Mouse (Mus musculus): ENCODE measurements around the gene Vav1. TPM values are rescaled to one million over a fixed set of nuclear protein-coding genes. Genes with fewer than 3 reads are reported as not detected.

Gene Vav1
- polyA plus RNA-seq, 1 experiment from 2014 or later: 2.0 TPM

DNA sequence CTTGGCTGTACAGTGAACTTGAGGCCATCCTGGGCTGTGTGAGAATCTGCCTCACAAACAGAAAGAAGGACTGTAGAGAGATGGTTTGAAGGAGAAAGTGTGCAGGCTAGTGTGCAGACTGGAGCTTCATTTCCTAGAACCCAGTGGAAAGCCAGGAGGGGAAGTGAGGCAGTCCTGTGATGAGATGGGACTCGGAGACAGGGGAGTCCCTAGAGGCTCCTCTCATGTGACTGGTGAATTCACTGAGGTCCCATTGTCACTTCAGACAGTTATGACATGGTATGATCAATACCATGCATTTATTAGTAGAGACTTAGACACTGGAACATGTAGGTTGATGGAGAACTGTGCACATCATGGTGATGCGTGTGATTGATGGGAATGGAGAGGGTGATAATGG, 13.4 kb downstream of the Vav1 start:
- no peak overlapping the region for H3K9ac ChIP-seq
- no peak overlapping the region for H3K4me2 ChIP-seq (replicated peaks)
- H3K27me3 ChIP-seq: no peaks in the 10 kb centered on the region
- WGBS: 84% methylated on average over 2 of the region's 2 CpGs
- no peaks in the 10 kb centered on the region for H3K9me3 ChIP-seq (replicated peaks)
- H3K27ac ChIP-seq: no peak overlapping the region
- no peaks in the 10 kb centered on the region for H3K36me3 ChIP-seq
- H3K4me3 ChIP-seq: no peak overlapping the region
- no peak for ATAC-seq (ENCODE audit: low FRiP score)
- no peaks in the 10 kb centered on the region for H3K4me1 ChIP-seq

DNA sequence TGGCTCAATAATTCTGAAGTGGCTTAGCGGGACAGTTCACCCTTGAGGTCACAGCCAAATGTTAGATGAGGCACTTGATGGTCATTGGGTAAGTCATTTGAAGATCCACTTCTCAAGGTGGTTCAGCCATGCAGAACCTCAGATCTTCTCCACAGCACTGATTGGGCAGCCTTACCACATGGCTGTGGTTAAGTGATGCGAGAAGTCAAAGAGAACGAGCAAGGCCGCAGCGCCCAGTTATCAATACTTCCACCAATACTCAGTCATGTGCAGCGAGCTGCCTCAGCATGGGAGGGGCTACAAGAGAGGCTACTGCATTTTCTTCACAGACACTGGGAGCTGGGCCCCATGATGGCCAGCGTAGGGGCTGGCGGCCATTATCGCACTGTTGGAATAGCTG, 14.1 kb downstream of the Vav1 start:
- Histone ChIP-seq H3K4me2 (replicated peaks) (no peak overlapping the region), H3K27ac (no peak overlapping the region)
- no peak for ATAC-seq (ENCODE audit: low FRiP score)

DNA sequence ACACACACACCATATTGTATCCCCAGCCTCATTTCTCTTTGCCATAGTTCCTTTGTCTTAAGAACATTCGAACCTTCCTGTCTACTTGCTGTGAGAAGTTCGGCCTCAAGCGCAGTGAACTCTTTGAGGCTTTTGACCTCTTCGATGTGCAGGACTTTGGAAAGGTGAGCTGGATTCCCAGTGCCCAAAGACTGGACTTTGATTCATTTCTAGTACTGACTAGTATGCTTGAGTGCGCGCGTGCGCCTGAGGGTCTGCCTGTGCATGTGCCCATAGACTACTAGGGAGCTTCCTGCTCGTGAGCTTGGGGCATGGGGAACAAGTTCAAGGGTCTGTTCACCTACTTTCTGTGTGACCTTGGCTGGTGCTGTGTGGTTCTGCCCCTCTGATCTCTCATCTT, 17.0 kb downstream of the Vav1 start:
- H3K27ac ChIP-seq: no peak overlapping the region
- H3K36me3 ChIP-seq: no peaks in the 10 kb centered on the region
- H3K4me3 ChIP-seq: no peak overlapping the region
- H3K9ac ChIP-seq: no peak overlapping the region
- H3K4me1 ChIP-seq: no peaks in the 10 kb centered on the region
- no peaks in the 10 kb centered on the region for H3K27me3 ChIP-seq
- no peak overlapping the region for H3K4me2 ChIP-seq (replicated peaks)
- WGBS: 91% methylated on average over 9 of the region's 9 CpGs
- H3K9me3 ChIP-seq (replicated peaks): no peaks in the 10 kb centered on the region
- no peak for ATAC-seq (ENCODE audit: low FRiP score)

More for the DNA sequence above, 14.1 kb downstream of the Vav1 start:
- Histone ChIP-seq H3K9ac (no peak overlapping the region), H3K4me3 (no peak overlapping the region), H3K36me3 (no peaks in the 10 kb centered on the region), H3K27me3 (no peaks in the 10 kb centered on the region), H3K9me3 (replicated peaks) (no peaks in the 10 kb centered on the region), H3K4me1 (no peaks in the 10 kb centered on the region)
- 86% methylated on average over 9 of the region's 9 CpGs for WGBS

DNA sequence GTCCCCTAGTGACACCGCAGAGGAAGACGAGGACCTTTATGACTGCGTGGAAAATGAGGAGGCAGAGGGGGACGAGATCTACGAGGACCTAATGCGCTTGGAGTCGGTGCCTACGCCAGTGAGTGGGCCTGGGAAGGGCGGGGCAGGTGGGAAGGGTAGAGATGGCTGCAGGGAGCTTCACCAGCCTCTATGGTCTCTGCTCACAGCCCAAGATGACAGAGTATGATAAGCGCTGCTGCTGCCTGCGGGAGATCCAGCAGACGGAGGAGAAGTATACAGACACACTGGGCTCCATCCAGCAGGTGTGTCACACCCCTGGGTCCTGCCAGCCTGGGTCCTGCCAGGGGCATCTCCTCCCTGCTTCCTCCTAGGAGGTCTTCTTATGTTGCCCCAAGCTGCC, 18.1 kb downstream of the Vav1 start:
- no peaks in the 10 kb centered on the region for H3K9me3 ChIP-seq (replicated peaks)
- H3K27ac ChIP-seq: no peak overlapping the region
- H3K27me3 ChIP-seq: no peaks in the 10 kb centered on the region
- no peaks in the 10 kb centered on the region for H3K4me1 ChIP-seq
- ATAC-seq (ENCODE audit: low FRiP score): no peak
- no peak overlapping the region for H3K4me3 ChIP-seq
- WGBS: 89% methylated on average over 12 of the region's 12 CpGs
- H3K36me3 ChIP-seq: no peaks in the 10 kb centered on the region
- no peak overlapping the region for H3K9ac ChIP-seq
- H3K4me2 ChIP-seq (replicated peaks): no peak overlapping the region

DNA sequence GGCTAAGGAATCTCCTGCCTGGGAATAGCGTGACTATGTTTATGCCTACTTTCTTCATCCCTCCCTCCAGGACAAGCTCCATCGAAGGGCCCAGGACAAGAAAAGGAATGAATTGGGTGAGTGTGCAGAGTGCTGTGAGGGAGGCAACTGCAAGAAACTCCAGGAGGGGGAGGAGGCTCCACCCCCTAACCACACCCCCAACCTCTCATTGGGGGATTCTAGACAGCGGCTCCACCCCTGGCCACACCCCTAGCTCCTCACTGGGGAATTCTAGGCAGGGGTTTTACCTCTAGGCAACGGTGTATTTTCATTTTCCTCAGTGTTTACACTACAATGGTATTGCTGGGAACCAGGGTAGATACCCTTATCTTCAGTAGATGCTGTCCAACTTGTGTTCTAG, 26.7 kb downstream of the Vav1 start:
- Histone ChIP-seq H3K4me1 (no peaks in the 10 kb centered on the region), H3K27me3 (no peaks in the 10 kb centered on the region), H3K4me3 (no peak overlapping the region), H3K27ac (no peak overlapping the region), H3K9me3 (replicated peaks) (no peaks in the 10 kb centered on the region), H3K36me3 (no peaks in the 10 kb centered on the region), H3K9ac (no peak overlapping the region), H3K4me2 (replicated peaks) (no peak overlapping the region)
- WGBS: 63% methylated on average over 4 of the region's 4 CpGs
- no peak for ATAC-seq (ENCODE audit: low FRiP score)

DNA sequence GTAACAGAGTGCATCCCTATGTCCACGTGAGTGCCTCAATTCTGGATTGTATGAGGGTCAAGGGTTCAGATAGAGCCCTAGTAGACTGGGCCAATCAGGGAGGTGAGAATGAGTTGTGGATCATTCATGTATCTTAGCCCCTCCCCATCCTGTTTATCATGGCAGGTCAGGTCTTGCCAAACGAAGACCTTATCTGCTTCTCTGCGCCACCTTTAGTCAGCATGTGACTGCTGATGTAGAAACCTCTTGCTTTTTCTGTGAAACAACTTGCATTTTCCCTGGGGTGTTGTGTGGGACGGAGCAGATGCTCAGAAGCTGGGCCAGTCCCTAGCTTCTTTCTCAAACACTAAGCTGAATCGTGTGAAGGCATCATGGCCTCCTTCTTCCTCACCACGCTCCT, 28.2 kb downstream of the Vav1 start:
- H3K4me3 ChIP-seq: no peak overlapping the region
- H3K27me3 ChIP-seq: no peaks in the 10 kb centered on the region
- no peak overlapping the region for H3K27ac ChIP-seq
- no peak overlapping the region for H3K9ac ChIP-seq
- no peaks in the 10 kb centered on the region for H3K4me1 ChIP-seq
- no peaks in the 10 kb centered on the region for H3K36me3 ChIP-seq
- 89% methylated on average over 6 of the region's 6 CpGs for WGBS
- no peaks in the 10 kb centered on the region for H3K9me3 ChIP-seq (replicated peaks)
- ATAC-seq (ENCODE audit: low FRiP score): no peak
- no peak overlapping the region for H3K4me2 ChIP-seq (replicated peaks)

DNA sequence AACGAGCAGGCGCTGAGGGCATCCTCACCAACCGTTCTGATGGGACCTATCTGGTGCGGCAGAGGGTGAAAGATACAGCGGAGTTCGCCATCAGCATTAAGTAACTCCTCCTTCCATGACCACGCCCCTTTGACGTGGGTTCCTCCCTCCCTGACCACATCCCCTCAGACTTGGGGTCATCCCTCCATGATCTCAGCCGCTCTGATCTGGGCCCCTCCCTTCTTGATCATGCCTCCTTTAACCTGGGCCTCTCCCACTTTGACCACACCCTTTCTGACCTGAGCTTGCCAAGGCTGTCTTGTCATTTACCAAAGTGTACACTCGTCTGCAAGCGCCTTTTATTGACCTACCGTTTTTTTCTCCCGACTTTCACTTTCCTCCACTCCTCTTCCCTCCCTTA, 32.9 kb downstream of the Vav1 start:
- H3K4me2 ChIP-seq (replicated peaks): no peak overlapping the region
- no peak overlapping the region for H3K4me3 ChIP-seq
- no peak overlapping the region for H3K9ac ChIP-seq
- WGBS: 36% methylated on average over 13 of the region's 13 CpGs
- no peaks in the 10 kb centered on the region for H3K36me3 ChIP-seq
- no peak overlapping the region for H3K27ac ChIP-seq
- ATAC-seq (ENCODE audit: low FRiP score): no peak
- no peaks in the 10 kb centered on the region for H3K9me3 ChIP-seq (replicated peaks)
- no peaks in the 10 kb centered on the region for H3K27me3 ChIP-seq
- H3K4me1 ChIP-seq: no peaks in the 10 kb centered on the region

DNA sequence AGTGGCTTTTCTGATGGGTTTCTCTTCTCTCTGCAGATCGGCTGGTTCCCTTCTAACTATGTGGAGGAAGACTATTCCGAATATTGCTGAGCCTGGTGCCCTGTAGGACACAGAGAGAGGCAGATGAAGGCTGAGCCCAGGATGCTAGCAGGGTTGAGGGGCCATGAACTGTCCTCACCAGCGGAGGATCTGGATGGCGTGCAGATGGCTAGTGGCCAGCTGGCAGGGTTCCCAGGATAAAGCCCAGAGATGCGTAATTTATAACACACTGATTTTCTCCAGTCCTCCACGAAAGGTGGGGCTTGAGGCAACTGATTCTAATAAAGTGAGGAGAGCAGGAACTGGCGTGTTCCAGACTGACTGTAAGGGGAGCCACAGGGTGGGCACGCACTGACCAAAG, 48.7 kb downstream of the Vav1 start:
- Histone ChIP-seq H3K4me3 (no peak overlapping the region), H3K9ac (no peak overlapping the region), H3K9me3 (replicated peaks) (no peaks in the 10 kb centered on the region), H3K36me3 (no peaks in the 10 kb centered on the region), H3K4me1 (no peaks in the 10 kb centered on the region), H3K27ac (no peak overlapping the region), H3K4me2 (replicated peaks) (no peak overlapping the region), H3K27me3 (no peaks in the 10 kb centered on the region)
- WGBS: 79% methylated on average over 8 of the region's 8 CpGs
- ATAC-seq (ENCODE audit: low FRiP score): 0 out of 2 replicates have a peak, but pooled peaks have one; percentile 36

DNA sequence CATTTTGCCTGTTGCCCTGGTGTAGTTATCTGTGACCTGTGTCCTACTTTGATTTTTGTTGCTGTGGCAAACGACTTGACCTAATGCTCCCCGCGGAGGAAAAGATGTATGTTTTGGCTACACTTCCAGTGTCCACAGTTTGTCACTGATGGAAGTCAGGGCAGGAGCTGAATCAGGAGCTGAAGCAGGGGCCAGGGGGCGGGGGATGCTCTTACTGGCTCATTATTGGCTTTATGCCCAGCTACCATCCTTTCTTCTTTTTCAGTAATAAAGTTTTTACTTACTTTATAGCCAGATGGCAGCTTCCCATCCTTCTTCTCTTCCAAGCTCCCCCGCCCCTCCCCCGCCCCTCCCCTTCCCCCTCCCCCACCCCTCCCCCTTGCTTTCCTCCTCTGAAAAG, 50.0 kb downstream of the Vav1 start:
- H3K36me3 ChIP-seq: no peaks in the 10 kb centered on the region
- no peaks in the 10 kb centered on the region for H3K27me3 ChIP-seq
- ATAC-seq (ENCODE audit: low FRiP score): no peak
- no peaks in the 10 kb centered on the region for H3K9me3 ChIP-seq (replicated peaks)
- H3K4me2 ChIP-seq (replicated peaks): no peak overlapping the region
- H3K9ac ChIP-seq: no peak overlapping the region
- WGBS: 51% methylated on average over 6 of the region's 6 CpGs
- H3K4me1 ChIP-seq: no peaks in the 10 kb centered on the region
- no peak overlapping the region for H3K27ac ChIP-seq
- H3K4me3 ChIP-seq: no peak overlapping the region

DNA sequence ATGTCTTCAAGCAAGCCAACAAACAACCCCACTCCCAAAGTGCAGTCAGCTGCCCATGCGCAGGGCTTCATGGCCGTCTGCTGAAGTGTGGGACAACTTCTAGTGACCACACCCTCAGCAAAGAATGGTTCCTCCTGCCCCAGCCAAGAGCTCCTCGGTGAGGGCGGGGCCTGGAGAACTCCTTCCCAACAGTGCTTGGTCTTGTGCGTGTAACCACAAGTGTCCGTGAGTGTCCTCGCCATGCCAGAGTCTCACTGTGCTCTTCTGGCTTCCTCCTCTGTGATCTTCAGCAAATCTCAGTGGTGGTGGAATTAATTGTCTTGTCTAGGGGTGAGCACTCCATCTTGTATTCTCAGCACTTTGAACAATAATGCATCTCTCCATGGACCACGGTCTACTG, 52.1 kb downstream of the Vav1 start:
- no peak overlapping the region for H3K27ac ChIP-seq
- H3K27me3 ChIP-seq: no peaks in the 10 kb centered on the region
- no peaks in the 10 kb centered on the region for H3K9me3 ChIP-seq (replicated peaks)
- no peaks in the 10 kb centered on the region for H3K36me3 ChIP-seq
- H3K4me1 ChIP-seq: no peaks in the 10 kb centered on the region
- no peak for ATAC-seq (ENCODE audit: low FRiP score)
- H3K4me3 ChIP-seq: no peak overlapping the region
- H3K4me2 ChIP-seq (replicated peaks): no peak overlapping the region
- H3K9ac ChIP-seq: no peak overlapping the region
- WGBS: 93% methylated on average over 8 of the region's 8 CpGs

DNA sequence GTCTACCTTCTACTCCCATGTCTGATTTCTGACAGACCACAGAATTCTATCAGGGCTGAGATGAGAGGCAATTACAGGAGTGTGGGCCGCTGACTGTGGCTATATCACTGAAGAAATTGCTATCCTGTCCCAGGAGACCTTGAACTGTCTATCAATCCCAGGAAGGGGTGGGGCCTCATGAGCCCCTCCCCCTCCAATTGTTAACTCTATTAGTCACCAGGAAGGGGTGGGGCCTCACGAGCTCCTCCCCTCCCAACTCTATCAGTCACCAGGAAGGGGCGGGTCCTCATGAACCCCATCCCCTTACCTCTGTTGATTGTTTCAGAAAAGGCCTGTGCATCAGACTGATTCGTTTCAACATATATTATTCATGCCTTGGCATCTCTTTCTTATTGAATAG, 53.3 kb downstream of the Vav1 start:
- Histone ChIP-seq H3K4me2 (replicated peaks) (no peak overlapping the region), H3K4me3 (no peak overlapping the region), H3K27me3 (no peaks in the 10 kb centered on the region), H3K36me3 (no peaks in the 10 kb centered on the region), H3K9me3 (replicated peaks) (no peaks in the 10 kb centered on the region), H3K27ac (no peak overlapping the region), H3K9ac (no peak overlapping the region), H3K4me1 (no peaks in the 10 kb centered on the region)
- ATAC-seq (ENCODE audit: low FRiP score): no peak
- 82% methylated on average over 4 of the region's 4 CpGs for WGBS

DNA sequence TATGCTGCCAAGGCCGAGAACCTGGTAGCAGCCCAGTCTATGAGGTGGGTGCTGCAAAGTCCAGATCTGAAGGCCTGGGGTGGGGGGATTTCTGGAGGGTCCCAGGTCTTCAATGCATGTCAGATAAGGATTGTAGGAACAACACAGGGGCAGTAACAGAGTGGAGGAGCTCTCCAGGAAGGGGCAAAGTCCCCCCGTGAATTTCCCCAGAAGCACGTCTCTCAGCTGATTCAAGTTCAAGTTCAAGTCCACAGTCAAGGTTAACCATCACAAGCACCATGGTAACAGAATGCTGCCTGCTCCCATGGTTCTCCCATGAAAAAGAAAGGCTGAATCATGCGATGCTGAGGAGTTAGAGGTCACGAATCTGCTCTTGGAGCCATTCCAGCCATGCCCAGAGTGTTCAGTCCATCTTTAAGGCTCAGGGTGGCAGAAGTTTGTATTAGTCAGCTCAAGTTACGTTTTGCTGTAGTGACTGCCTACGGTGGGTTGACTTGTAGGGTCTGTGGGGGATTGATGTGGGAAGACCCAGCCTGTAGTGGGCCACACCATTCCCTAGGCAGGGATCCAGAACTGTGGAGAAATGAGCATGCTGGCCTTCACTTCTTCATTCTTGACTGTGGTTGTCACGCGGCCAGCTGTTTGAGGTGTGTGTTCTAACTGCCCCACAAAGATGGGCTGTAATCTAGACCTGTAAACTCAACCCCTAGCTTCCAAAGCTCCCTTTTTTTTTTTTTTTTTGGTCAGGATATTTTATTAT, 55.3 kb downstream of the Vav1 start:
- no peak; the same call in 1 of the 2 replicates for ATAC-seq (ENCODE audit: low FRiP score)
- Histone ChIP-seq H3K4me2 (replicated peaks) (0 out of 2 replicates have a peak overlapping the region, but pooled peaks have one; percentile 8), H3K27me3 (no peaks in the 10 kb centered on the region), H3K9me3 (replicated peaks) (no peaks in the 10 kb centered on the region), H3K36me3 (no peaks in the 10 kb centered on the region), H3K4me3 (no peak overlapping the region), H3K27ac (no peak overlapping the region), H3K4me1 (no peaks in the 10 kb centered on the region), H3K9ac (no peak overlapping the region)
- WGBS: 69% methylated on average over 9 of the region's 9 CpGs

DNA sequence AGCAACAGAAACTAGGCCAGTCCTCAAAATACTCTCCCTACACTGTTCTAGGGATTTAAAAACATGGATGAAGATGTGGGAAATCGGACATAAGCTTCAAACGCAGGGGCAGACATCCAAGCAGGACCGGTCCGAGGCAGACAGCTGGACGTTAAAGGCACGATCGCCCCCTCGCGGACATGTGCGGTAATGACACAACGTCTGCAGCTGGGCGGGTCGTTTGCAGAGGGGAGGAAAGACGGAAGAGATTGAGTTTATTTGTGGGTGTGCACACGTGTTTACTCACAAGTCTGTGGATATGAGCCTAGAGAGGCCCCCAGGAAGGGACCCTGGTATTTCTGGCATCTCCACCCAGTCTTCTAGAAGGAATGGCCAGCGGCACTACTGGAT, 55.9 kb downstream of the Vav1 start:
- Histone ChIP-seq H3K9me3 (replicated peaks) (no peaks in the 10 kb centered on the region), H3K27me3 (no peaks in the 10 kb centered on the region), H3K9ac (no peak overlapping the region), H3K4me3 (no peak overlapping the region), H3K4me1 (no peaks in the 10 kb centered on the region), H3K4me2 (replicated peaks) (0 out of 2 replicates have a peak overlapping the region, but pooled peaks have one; percentile 8), H3K27ac (no peak overlapping the region), H3K36me3 (no peaks in the 10 kb centered on the region)
- 8% methylated on average over 16 of the region's 16 CpGs for WGBS
- peak; percentile 46 for ATAC-seq (ENCODE audit: low FRiP score)
